Mouse (Mus musculus) G1E-ER4 (cell line): ENCODE data around the gene Katnbl1. TPM values are rescaled to one million over a fixed set of nuclear protein-coding genes. Genes with fewer than 3 reads are reported as not detected.

Experiments used
- GATA1 ChIP-seq: IDR thresholded peaks from one replicate; pipeline ENCODE4 v1.8.0; 2012; ENCODE audit warnings: low read length, inconsistent platforms
- polyA plus RNA-seq: library from polyadenylated mRNA; stranded (reverse); fragments of >175 nt; gene quantifications from 2 replicates; pipeline ENCODE4 v1.2.3, GENCODE M21; 2012

The Katnbl1 gene
- polyA plus RNA-seq, 1 experiment, result 9.2 TPM

- TF ChIP-seq GATA1, result no peak
Observed at GRCm38 (mm10) chr2:112448510-112449059, 69.6 kb downstream of the Katnbl1 start.

- TF ChIP-seq GATA1, result no peak
Observed at GRCm38 (mm10) chr2:112449597-112450296, 70.7 kb downstream of the Katnbl1 start.

- TF ChIP-seq GATA1, result no peak
Observed at GRCm38 (mm10) chr2:112454125-112454861, 75.3 kb downstream of the Katnbl1 start.

DNA sequence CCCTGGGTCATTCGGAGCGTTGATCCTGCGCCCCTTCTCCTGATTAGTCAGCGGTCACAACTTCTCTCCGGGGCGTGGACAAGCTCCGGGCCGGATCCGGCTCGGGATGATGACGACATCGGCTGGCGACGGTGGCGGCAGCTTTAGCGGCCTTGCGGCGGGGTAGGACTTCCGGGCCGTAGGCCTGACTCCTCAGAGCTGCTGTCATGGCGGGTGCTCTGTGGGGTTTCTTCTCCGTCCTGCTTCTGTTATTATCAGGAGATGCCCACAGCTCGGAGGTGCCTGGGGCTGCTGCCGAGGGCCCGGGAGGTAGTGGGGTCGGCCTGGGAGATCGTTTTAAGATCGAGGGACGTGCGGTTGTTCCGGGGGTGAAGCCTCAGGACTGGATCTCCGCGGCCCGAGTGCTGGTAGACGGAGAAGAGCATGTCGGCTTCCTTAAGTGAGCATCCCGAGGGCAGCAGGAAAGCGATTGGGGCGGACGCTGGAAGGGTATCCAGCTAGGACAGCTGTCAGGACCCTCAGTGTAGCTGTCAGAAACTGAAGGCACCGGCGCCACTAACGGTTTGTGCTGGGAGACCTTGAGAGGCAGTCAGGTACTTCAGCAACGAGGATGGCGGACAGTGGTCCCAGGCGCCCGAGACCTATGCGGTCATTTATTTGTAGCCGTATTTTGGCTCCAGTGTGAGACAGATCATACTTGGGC is 76.0 kb downstream of the Katnbl1 start, which contains the start of gene Emc7:
TSS of gene Emc7 (plus strand) at position 136 of the 703 bp plus-strand sequence.
- TF ChIP-seq GATA1, result no peak

GRCm38 (mm10) chr2:112460557-112460956 is 81.5 kb downstream of the Katnbl1 start:
- TF ChIP-seq GATA1, result no peak

Other genes with a start within 250 kb of the Katnbl1 start
- gene Olfr1316, start 244.2 kb upstream of the Katnbl1 start, polyA plus RNA-seq, result not detected in 2 replicates
- gene Olfr1317, start 238.9 kb upstream of the Katnbl1 start, polyA plus RNA-seq, result not detected in 2 replicates
- not detected in 2 replicates for gene Olfr1318, start 225.0 kb upstream of the Katnbl1 start, polyA plus RNA-seq
- 35.9 and 44.2 TPM in 2 replicates for gene Lpcat4, start 139.7 kb upstream of the Katnbl1 start, polyA plus RNA-seq
- 0.03 TPM in 1 of 2 replicates, not detected in the other for gene Nutm1, start 119.9 kb upstream of the Katnbl1 start, polyA plus RNA-seq
- gene Nop10, start 117.3 kb upstream of the Katnbl1 start, polyA plus RNA-seq, result 35.6 and 100 TPM in 2 replicates
- 3.1 and 3.8 TPM in 2 replicates for gene Slc12a6, start 113.4 kb upstream of the Katnbl1 start, polyA plus RNA-seq
- gene Gm21985, start 112.9 kb upstream of the Katnbl1 start, polyA plus RNA-seq, result not detected in 2 replicates
- gene Emc4, start 11.2 kb upstream of the Katnbl1 start, polyA plus RNA-seq, result 46.5 and 59.3 TPM in 2 replicates
- 1.7 and 2.6 TPM in 2 replicates for gene Emc7, start 75.8 kb downstream of the Katnbl1 start, polyA plus RNA-seq
- gene Chrm5, start 101.6 kb downstream of the Katnbl1 start, polyA plus RNA-seq, result not detected in 2 replicates
- 9.2 and 12.4 TPM in 2 replicates for gene Aven, start 113.8 kb downstream of the Katnbl1 start, polyA plus RNA-seq